17 mouse cellular contexts compared by ENCODE assay signal in the genomic region with DNA sequence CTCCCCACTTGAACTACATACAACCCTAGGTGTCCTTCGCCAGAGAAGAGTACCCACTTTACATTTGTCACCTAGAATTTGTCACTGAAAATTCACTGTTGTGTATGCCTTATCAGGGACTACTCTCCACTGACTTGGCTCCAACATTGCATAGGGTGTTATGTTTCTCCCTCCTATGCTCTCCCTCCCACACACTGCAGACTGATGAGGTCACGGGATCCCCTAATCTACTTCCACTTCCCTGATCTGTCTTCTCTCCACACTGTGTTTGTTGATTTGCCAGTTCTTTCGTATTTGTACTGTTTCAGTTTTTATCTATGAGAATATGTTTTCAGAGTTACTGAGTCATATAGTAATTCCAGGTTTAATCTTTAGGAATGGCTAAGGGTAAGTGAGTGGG.
A peak's percentile ranks its signal among the peaks of the same experiment; 100 is the strongest.
DNase-seq lines count a peak whose midpoint lies in the region; ATAC-seq and TF ChIP-seq lines count a peak whose summit lies in the region.
"Had no signal": no experiment of that assay in that cellular context is flagged by ENCODE, and none has a peak within 500 bp of the region (broad histone marks: within the 10 kb centered on the region; RNA-seq: fewer than 3 reads in every experiment).

No protein-coding gene starts in this region.

- peak overlapping the region; percentile 24 for H3K4me2 ChIP-seq in heart, embryonic 14.5 days (ENCODE audit: low read length)
- H3K4me2 ChIP-seq: limb, embryonic 13.5 days; lung, embryonic 14.5 days had no signal

- H3K36me3 ChIP-seq in heart, embryonic 10.5 days, result no peaks in the 10 kb centered on the region
- H3K36me3 ChIP-seq in heart, embryonic 14.5 days (ENCODE audit: control insufficient read depth, insufficient read depth, low read length), result no peaks in the 10 kb centered on the region
- H3K36me3 ChIP-seq: forebrain, embryonic 10.5 days; limb, embryonic 13.5 days had no signal

- ATAC-seq in heart, embryonic 14.5 days (ENCODE audit: insufficient number of reproducible peaks, insufficient read depth, low FRiP score, low read depth), result peak; percentile 91

- H3K9me3 ChIP-seq in heart, embryonic 10.5 days, result no peaks in the 10 kb centered on the region
- H3K9me3 ChIP-seq in heart, embryonic 14.5 days (ENCODE audit: control insufficient read depth, low read length), result no peaks in the 10 kb centered on the region
- H3K9me3 ChIP-seq: forebrain, embryonic 10.5 days; limb, embryonic 13.5 days had no signal

- WGBS in heart, embryonic 10.5 days, result 29% methylated on average over 3 of the region's 3 CpGs
- 49% methylated on average over 3 of the region's 3 CpGs for WGBS in lung, adult 2 months
- whole genome bisulfite sequencing in heart, embryonic 14.5 days, result 5% methylated on average over 3 of the region's 3 CpGs

- TF ChIP-seq CTCF in lung, adult 2 months (IDR thresholded peaks at IDR 0.05; ENCODE audit: insufficient read depth, low read length), result no peak

- TF ChIP-seq POLR2A in lung, adult 2 months (IDR thresholded peaks at IDR 0.05; ENCODE audit: borderline replicate concordance, extremely low read depth, low read depth, low read length), result no peak

- H3K4me1 ChIP-seq in heart, embryonic 10.5 days, result peaks cover 4% of the 10 kb centered on the region; the same call in 1 of the 2 replicates
- no peaks in the 10 kb centered on the region for H3K4me1 ChIP-seq in lung, adult 2 months (ENCODE audit: control insufficient read depth, insufficient read depth, low read length)
- peaks cover 0 to 13% of the 10 kb centered on the region in 2 experiments; a peak in 3 of 4 replicates for H3K4me1 ChIP-seq in heart, embryonic 14.5 days (ENCODE audit: control insufficient read depth in 2 of 2, insufficient read depth in 2 of 2, low read length in 2 of 2)
- H3K4me1 ChIP-seq: forebrain, embryonic 10.5 days; limb, embryonic 13.5 days had no signal

- H3K4me3 ChIP-seq in heart, embryonic 10.5 days, result no peak overlapping the region
- no peak overlapping the region for H3K4me3 ChIP-seq in lung, adult 2 months (replicated peaks; ENCODE audit: extremely low read depth, low read depth, low read length)
- no peak overlapping the region for H3K4me3 ChIP-seq in heart, embryonic 14.5 days (ENCODE audit: control insufficient read depth in 1 of 2, insufficient read depth in 1 of 2, low read depth in 1 of 2, low read length in 2 of 2)
- H3K4me3 ChIP-seq: forebrain, embryonic 10.5 days; limb, embryonic 13.5 days had no signal

- H3K27ac ChIP-seq in heart, embryonic 10.5 days, result peak overlapping the region; percentile 12; the same call in 1 of the 2 replicates
- H3K27ac ChIP-seq in heart, embryonic 14.5 days (replicated peaks in 1 of 2; ENCODE audit: control insufficient read depth in 1 of 2, insufficient read depth in 1 of 2, low read depth in 2 of 2, low read length in 2 of 2), result peak overlapping the region in 1 of 2 experiments; percentile 15; a peak in 2 of 4 replicates
- H3K27ac ChIP-seq: forebrain, embryonic 10.5 days; limb, embryonic 13.5 days had no signal

- H3K27me3 ChIP-seq in heart, embryonic 10.5 days (ENCODE audit: insufficient read depth, poor library complexity, severe bottlenecking), result no peaks in the 10 kb centered on the region
- no peaks in the 10 kb centered on the region for H3K27me3 ChIP-seq in heart, embryonic 14.5 days (ENCODE audit: control insufficient read depth, insufficient read depth, low read length)
- H3K27me3 ChIP-seq: limb, embryonic 13.5 days had no signal

- H3K9ac ChIP-seq in heart, embryonic 14.5 days (ENCODE audit: low read length), result no peak overlapping the region
- H3K9ac ChIP-seq: limb, embryonic 13.5 days; lung, embryonic 14.5 days had no signal

- no peak for DNase-seq in heart, embryonic 10.5 days (ENCODE audit: low spot score)
- no peak for DNase-seq in heart, postnatal 25 days (ENCODE audit: low spot score)
- DNase-seq in lung, postnatal 25 days (ENCODE audit: low spot score), result peak; percentile 12
- no peak for DNase-seq in lung, adult 2 months
- no peak for DNase-seq in spleen, adult 12 weeks (ENCODE audit: low spot score)
- no peak for DNase-seq in right cerebral cortex, postnatal 36 days (ENCODE audit: low spot score in 2 of 2)
- DNase-seq in urinary bladder, postnatal 36 days (ENCODE audit: low spot score in 2 of 2), result no peak
- DNase-seq: adrenal gland, postnatal 36 days; B cell, adult 2 months; cerebellum, adult 9-10 months; kidney, adult 9 months; lung, embryonic 14.5 days; right cerebral cortex, postnatal 14 days; thymus, postnatal 36 days had no signal

- intact Hi-C loops in heart, postnatal 25 days (cut with DNase I), result no loop called here
